Mouse (Mus musculus) 3134 (cell line): ENCODE measurements around the gene Ank.
"Not testable (repeated sequence)": the region's sequence is repeated elsewhere in the genome, so short reads cannot be mapped to it uniquely, and the experiment has no call there.

Experiments
- DNase-seq: peaks from one replicate; pipeline ENCODE4 v3.0.0-alpha.2; 2011; ENCODE audit warnings: low spot score; ENCODE audit not compliant: insufficient read length; ENCODE audit errors: extremely low read depth

Ank gene

DNA sequence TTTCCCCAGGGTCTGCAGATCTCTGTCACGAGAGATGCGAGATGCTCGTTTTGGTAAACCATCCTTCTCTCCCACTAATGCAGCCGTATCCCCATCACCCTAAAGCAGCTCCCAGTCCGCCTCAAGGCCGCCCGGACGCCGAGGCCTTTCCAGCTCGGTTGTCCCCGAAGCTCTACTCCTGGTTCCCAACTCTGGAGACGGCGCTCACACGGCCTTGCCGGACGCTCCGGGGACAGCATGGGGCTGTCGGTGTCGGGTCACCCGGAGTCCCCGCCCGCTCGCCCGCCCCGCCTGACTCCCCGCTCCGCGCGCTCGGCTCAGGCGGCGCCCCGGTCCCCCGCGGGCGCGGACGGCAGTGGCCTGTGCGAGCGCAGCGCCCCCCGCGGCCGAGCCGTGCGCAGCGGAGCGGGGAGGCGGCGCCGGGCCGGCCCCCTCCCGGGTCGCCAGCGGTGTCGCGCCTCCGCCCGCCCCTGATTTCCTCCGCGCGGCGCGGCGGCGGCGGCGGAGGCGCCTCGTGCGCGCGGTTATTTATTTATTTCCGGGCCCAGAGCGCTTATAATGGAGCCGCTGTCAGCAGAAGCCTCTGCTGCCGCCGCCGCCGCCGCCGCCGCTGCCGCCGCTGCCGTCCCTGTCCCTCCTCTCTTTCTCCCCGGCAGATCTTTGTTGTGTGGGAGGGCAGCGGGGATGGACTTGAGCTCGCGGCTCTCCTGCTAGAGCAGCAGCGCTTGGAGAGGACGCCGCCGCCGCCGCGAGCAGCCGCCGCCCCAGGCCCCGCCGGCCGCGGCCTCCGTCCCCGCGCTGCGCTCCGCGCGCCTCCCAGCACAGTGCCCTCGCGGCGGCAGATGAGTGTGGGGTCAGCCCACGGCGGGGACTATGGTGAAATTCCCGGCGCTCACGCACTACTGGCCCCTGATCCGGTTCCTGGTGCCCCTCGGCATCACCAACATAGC, at the start of gene Ank:
Gene Ank (plus strand): TSS at position 547 of the 950 bp plus-strand sequence.
- DNase-seq = peak; percentile 86

- DNase-seq = peak; percentile 65
Measured at GRCm38 (mm10) chr15:27418566-27419331, 47.7 kb upstream of the Ank start.

DNA sequence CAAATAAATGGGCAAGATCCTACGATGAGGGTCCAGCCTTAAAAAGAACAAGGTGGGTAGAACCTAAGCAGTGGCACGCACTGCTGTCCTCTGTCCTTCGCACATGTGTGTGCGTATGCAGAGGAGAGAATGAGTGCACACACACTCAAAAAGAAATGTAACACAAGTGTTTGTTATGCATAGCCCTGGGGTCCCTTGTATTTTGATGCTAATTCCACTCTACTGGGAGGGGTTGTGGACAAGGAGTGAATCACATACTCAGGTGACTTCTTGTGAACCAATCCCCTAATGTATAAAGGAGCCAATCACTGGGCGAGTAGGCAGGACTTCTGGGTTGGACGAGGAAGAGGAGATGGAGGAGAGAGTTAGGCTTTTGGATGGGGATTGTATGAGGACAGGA, 44.9 kb upstream of the Ank start:
- no peak for DNase-seq

DNA sequence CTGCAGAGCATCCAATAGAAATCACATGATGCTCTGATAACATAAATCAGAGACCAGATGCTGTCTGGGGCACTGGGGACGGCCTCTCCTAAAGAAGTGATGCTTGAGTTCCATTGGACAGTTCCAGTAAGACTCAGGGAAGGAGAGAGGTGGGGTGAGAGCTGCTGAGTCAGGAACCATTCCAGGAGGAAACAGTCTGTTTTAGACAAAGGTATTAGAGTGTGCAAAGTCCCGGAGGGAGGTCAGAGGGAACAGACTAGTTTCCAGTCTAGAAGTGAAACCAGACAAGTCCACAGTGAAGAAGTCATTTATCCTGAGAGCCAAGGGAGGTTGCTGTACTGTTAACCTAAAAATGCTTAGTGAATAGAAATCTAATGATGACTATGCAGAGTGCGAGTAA, 38.9 kb upstream of the Ank start:
- no peak for DNase-seq

- DNase-seq = no peak
Measured at GRCm38 (mm10) chr15:27430241-27430640, 36.2 kb upstream of the Ank start.

- no peak for DNase-seq
Measured at GRCm38 (mm10) chr15:27432851-27433615, 33.4 kb upstream of the Ank start.

- DNase-seq = no peak
Measured at GRCm38 (mm10) chr15:27435409-27435808, 31.1 kb upstream of the Ank start.

GRCm38 (mm10) chr15:27436194-27436593, 30.3 kb upstream of the Ank start:
- no peak for DNase-seq

DNA sequence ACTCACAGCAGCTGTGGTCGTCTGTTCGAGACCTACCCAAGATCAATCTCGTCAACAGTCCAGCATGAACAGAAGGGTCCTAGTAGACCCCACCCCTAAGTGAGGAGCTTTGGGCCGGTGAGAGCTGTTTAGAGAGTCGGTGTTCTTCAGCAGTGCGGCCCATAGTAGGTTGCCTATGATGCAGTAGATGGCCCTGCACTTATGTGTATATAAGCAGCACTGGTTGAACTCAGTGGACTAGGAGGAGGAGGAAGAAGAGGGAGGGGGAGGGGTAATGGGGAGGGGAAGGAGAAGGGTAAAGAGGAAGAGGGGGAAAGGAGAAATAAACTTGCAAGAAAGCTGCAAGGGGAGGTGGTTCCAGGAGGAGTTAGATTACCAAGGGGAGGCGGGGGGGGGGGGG, 25.4 kb upstream of the Ank start:
- DNase-seq = no peak

- DNase-seq = no peak
Measured at GRCm38 (mm10) chr15:27441529-27441928, 24.9 kb upstream of the Ank start.

- no peak for DNase-seq
Measured at GRCm38 (mm10) chr15:27441951-27442350, 24.5 kb upstream of the Ank start.

GRCm38 (mm10) chr15:27444772-27445347, 21.6 kb upstream of the Ank start:
- no peak for DNase-seq

- no peak for DNase-seq
Measured at GRCm38 (mm10) chr15:27450689-27451088, 15.8 kb upstream of the Ank start.

DNA sequence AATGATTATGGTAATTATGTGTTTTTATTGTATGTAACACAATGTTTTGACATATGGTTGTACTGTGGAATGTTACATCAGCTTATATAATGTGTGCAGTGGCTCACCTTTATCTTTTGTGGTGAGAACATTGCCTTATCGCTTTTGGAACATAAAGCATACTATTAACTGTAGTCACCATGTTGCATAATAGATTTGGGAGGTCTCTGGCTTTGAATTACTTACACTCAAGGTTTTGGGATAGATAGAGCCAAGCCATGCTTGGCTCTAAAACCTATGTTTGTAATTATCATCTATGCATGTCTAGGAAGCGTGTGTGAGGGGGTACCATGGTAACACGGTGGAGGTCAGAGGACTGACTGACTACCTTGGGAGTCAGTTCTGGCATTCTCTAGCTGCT, 14.7 kb upstream of the Ank start:
- DNase-seq = no peak

DNA sequence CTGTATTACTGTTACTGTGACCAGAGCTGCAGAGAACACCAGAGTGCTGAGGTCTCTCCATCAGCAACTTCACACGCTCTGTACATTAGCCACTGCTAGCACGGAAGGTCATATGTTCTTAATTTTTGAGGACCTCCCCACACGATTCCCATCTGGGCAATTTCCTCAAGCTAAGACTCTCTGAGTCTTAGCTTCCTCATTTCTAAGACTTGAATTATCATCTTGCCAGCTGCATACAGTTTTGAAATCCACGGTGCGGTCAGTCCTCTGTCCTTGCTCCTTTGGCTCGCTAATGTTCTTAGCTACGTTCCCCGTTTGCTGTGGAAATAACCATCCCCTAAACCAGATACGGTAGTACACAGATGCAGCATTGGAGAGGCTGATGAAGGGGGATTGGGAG, 14.0 kb upstream of the Ank start:
- no peak for DNase-seq

GRCm38 (mm10) chr15:27457001-27457400, 9.5 kb upstream of the Ank start:
- DNase-seq = no peak

- DNase-seq = not testable (repeated sequence)
Measured at GRCm38 (mm10) chr15:27459781-27460180, 6.7 kb upstream of the Ank start.

DNA sequence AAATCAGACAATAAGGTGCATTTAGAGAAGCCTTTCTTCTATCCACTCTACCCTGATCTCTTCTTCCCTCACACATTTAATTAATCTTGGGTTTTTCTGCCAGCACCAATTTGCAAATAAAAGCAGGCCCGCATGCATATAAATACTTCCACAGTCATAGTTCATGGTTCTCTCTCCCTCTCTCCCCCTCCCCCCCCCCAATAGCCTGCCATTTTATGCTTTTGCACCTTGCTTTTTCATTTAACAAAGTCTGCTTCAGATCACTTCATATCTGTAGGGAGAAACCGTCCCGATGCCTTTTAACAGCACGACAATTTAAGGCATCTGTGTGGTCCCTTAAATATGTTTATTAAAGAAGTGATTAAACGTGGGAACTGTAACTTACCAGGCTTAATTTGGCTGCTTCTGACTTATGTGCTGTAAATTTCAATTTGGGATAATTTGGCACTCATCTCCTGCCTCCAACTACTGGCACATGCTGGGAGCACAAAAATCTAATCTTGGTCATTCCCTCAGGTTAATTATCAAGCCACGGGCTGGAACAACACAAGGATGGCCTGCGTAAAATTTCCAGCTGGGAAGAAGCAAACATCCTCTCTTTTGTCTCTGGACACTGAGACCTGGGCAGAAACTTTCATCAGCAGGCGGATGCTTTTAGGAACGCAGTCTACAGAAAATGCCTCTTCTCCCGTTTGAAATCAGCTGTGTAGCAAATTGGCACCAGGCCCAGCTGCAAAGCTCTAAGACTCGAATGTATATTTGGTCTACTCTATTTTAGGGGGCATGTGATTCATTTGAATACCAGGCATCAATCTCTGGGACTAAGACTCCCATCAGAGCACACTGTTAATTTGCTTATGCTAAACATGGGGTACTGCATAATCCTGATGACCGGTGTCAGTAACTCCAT, 4.9 kb upstream of the Ank start:
- DNase-seq = no peak

GRCm38 (mm10) chr15:27463876-27464275, 2.6 kb upstream of the Ank start:
- no peak for DNase-seq
